Mouse (Mus musculus): Measurements from ENCODE around the gene Rhd. TPM values are rescaled to one million over a fixed set of nuclear protein-coding genes. Genes with fewer than 3 reads are reported as not detected.
A peak's percentile ranks its signal among the peaks of the same experiment; 100 is the strongest.
"Not testable (repeated sequence)": the region's sequence is repeated elsewhere in the genome, so short reads cannot be mapped to it uniquely, and the experiment has no call there.

Gene Rhd
- polyA plus RNA-seq, 1 experiment, result not detected

GRCm38 (mm10) chr4:134884364-134884763 lies 20.0 kb downstream of the Rhd start:
- no peak for DNase-seq (ENCODE audit: low read depth, low spot score)

GRCm38 (mm10) chr4:134892096-134892495 lies 27.8 kb downstream of the Rhd start:
- DNase-seq (ENCODE audit: low read depth, low spot score), result no peak
- 61% methylated on average over 6 of the region's 6 CpGs for WGBS

More at GRCm38 (mm10) chr4:134884364-134884763, 20.0 kb downstream of the Rhd start:
- 91% methylated on average over 4 of the region's 4 CpGs for WGBS

- DNase-seq (ENCODE audit: low read depth, low spot score), result no peak
- whole genome bisulfite sequencing, result 94% methylated on average over 6 of the region's 6 CpGs
Observed at GRCm38 (mm10) chr4:134897256-134897655, 32.9 kb downstream of the Rhd start.

GRCm38 (mm10) chr4:134901126-134901525 lies 36.8 kb downstream of the Rhd start:
- WGBS, result 96% methylated on average over 8 of the region's 8 CpGs
- no peak for DNase-seq (ENCODE audit: low read depth, low spot score)

GRCm38 (mm10) chr4:134903046-134903445 lies 38.7 kb downstream of the Rhd start:
- 84% methylated on average over 7 of the region's 7 CpGs for WGBS

GRCm38 (mm10) chr4:134911406-134911805 lies 47.1 kb downstream of the Rhd start:
- DNase-seq (ENCODE audit: low read depth, low spot score), result not testable (repeated sequence)
- WGBS, result 98% methylated on average over 8 of the region's 8 CpGs

More at GRCm38 (mm10) chr4:134903046-134903445, 38.7 kb downstream of the Rhd start:
- DNase-seq (ENCODE audit: low read depth, low spot score), result no peak

- no peak for DNase-seq (ENCODE audit: low read depth, low spot score)
- 33% methylated on average over 3 of the region's 3 CpGs for WGBS
Observed at GRCm38 (mm10) chr4:134913413-134913812, 49.1 kb downstream of the Rhd start.

GRCm38 (mm10) chr4:134914122-134914863 lies 50.0 kb downstream of the Rhd start:
- DNase-seq (ENCODE audit: low read depth, low spot score), result no peak
- WGBS, result 1% methylated on average over 43 of the region's 43 CpGs

GRCm38 (mm10) chr4:134914864-134915209 lies 50.5 kb downstream of the Rhd start, which contains the start of gene Tmem50a:
Tmem50a (minus strand) TSS chr4:134915024.
- peak; percentile 87 for DNase-seq (ENCODE audit: low read depth, low spot score)

GRCm38 (mm10) chr4:134915223-134916050 lies 51.1 kb downstream of the Rhd start:
- WGBS, result 56% methylated on average over 14 of the region's 14 CpGs
- DNase-seq (ENCODE audit: low read depth, low spot score), result no peak

More at GRCm38 (mm10) chr4:134914864-134915209, 50.5 kb downstream of the Rhd start, which contains the start of gene Tmem50a:
- under 1% methylated on average over 25 of the region's 25 CpGs for WGBS

GRCm38 (mm10) chr4:134917194-134917593 lies 52.9 kb downstream of the Rhd start:
- 70% methylated on average over 3 of the region's 3 CpGs for WGBS
- no peak for DNase-seq (ENCODE audit: low read depth, low spot score)

GRCm38 (mm10) chr4:134918381-134918780 lies 54.0 kb downstream of the Rhd start:
- no peak for DNase-seq (ENCODE audit: low read depth, low spot score)
- 4% methylated on average over 7 of the region's 7 CpGs for WGBS

- 47% methylated on average over 12 of the region's 12 CpGs for WGBS
- no peak for DNase-seq (ENCODE audit: low read depth, low spot score)
Observed at GRCm38 (mm10) chr4:134919733-134920540, 55.6 kb downstream of the Rhd start.

- DNase-seq (ENCODE audit: low read depth, low spot score), result no peak
- WGBS, result 94% methylated on average over 6 of the region's 6 CpGs
Observed at GRCm38 (mm10) chr4:134920631-134921030, 56.3 kb downstream of the Rhd start.

- WGBS, result 91% methylated on average over 4 of the region's 4 CpGs
- DNase-seq (ENCODE audit: low read depth, low spot score), result no peak
Observed at GRCm38 (mm10) chr4:134921703-134922102, 57.4 kb downstream of the Rhd start.

- 58% methylated on average over 10 of the region's 10 CpGs for WGBS
- no peak for DNase-seq (ENCODE audit: low read depth, low spot score)
Observed at GRCm38 (mm10) chr4:134922111-134922924, 58.0 kb downstream of the Rhd start.

GRCm38 (mm10) chr4:134922925-134923244 lies 58.5 kb downstream of the Rhd start:
- DNase-seq (ENCODE audit: low read depth, low spot score), result no peak

GRCm38 (mm10) chr4:134923258-134924018 lies 59.1 kb downstream of the Rhd start, which contains the start of gene Rsrp1:
Rsrp1 (plus strand) TSS chr4:134923592.
- WGBS, result under 1% methylated on average over 64 of the region's 64 CpGs
- peak; percentile 88 for DNase-seq (ENCODE audit: low read depth, low spot score)

More at GRCm38 (mm10) chr4:134922925-134923244, 58.5 kb downstream of the Rhd start:
- under 1% methylated on average over 13 of the region's 13 CpGs for WGBS
